15 mouse cellular contexts compared by ENCODE assay signal in genomic region chr17:87104276-87104675, GRCm38 (mm10).
"Had no signal": no experiment of that assay in that cellular context is flagged by ENCODE, and none has a peak within 500 bp of the region (broad histone marks: within the 10 kb centered on the region; RNA-seq: fewer than 3 reads in every experiment).

No protein-coding gene starts in this region.

- H3K4me3 ChIP-seq: kidney, embryonic 15.5 days; limb, embryonic 15.5 days; liver, embryonic 13.5 days; lung, embryonic 15.5 days; midbrain, embryonic 10.5 days; neural tube, embryonic 12.5 days; stomach, embryonic 15.5 days had no signal

- H3K27me3 ChIP-seq: kidney, embryonic 15.5 days; limb, embryonic 15.5 days; lung, embryonic 15.5 days; neural tube, embryonic 12.5 days; stomach, embryonic 15.5 days had no signal

- H3K36me3 ChIP-seq: kidney, embryonic 15.5 days; limb, embryonic 15.5 days; liver, embryonic 13.5 days; lung, embryonic 15.5 days; midbrain, embryonic 10.5 days; neural tube, embryonic 12.5 days; stomach, embryonic 15.5 days had no signal

- H3K4me2 ChIP-seq: kidney, embryonic 15.5 days; limb, embryonic 15.5 days; liver, embryonic 13.5 days; lung, embryonic 15.5 days; neural tube, embryonic 12.5 days; stomach, embryonic 15.5 days had no signal

- DNase-seq: kidney, postnatal 14 days; liver, embryonic 13.5 days; liver, postnatal 0 days; lung, postnatal 14 days; midbrain, embryonic 14.5 days; retina, postnatal 1 day; right cerebral cortex, postnatal 14 days; thymus, adult 2 months; thymus, postnatal 25 days had no signal
